Mouse (Mus musculus): Measurements from ENCODE around the gene C1s1. TPM values are rescaled to one million over a fixed set of nuclear protein-coding genes. Genes with fewer than 3 reads are reported as not detected.
"Not testable (repeated sequence)": the region's sequence is repeated elsewhere in the genome, so short reads cannot be mapped to it uniquely, and the experiment has no call there.

C1s1 gene
- polyA plus RNA-seq, 1 experiment = 3.9 TPM

- no peaks in the 10 kb centered on the region for H3K4me1 ChIP-seq (ENCODE audit: control insufficient read depth, insufficient read depth, low read length)
- no peak within 1 kb of the TSS for H3K27ac ChIP-seq (ENCODE audit: insufficient read depth, low read length)
- H3K36me3 ChIP-seq (ENCODE audit: control insufficient read depth, insufficient read depth, low read length, poor library complexity, severe bottlenecking) = no peaks in the 10 kb centered on the region
- H3K9me3 ChIP-seq (replicated peaks; ENCODE audit: control insufficient read depth, insufficient read depth, low read length, poor library complexity, severe bottlenecking) = no peaks in the 10 kb centered on the region
- TF ChIP-seq CTCF (IDR thresholded peaks at IDR 0.05; ENCODE audit: low read depth, low read length) (peak; percentile 38), EP300 (IDR thresholded peaks at IDR 0.05; ENCODE audit: insufficient read depth, low read depth, low read length) (no peak), POLR2A (IDR thresholded peaks at IDR 0.05; ENCODE audit: insufficient read depth, low read length) (no peak)
- no peak within 1 kb of the TSS for H3K9ac ChIP-seq (ENCODE audit: low read depth, poor library complexity, severe bottlenecking)
- no peaks in the 10 kb centered on the region for H3K27me3 ChIP-seq (ENCODE audit: control insufficient read depth, insufficient read depth, low read length, poor library complexity, severe bottlenecking)
- H3K4me3 ChIP-seq (ENCODE audit: low read depth, low read length) = no peak within 1 kb of the TSS
Observed at GRCm38 (mm10) chr6:124512355-124512836, 29.8 kb downstream of the C1s1 start, which contains the start of gene C1ra. C1ra (plus strand) TSS chr6:124512405.

GRCm38 (mm10) chr6:124511936-124512335 lies 30.2 kb downstream of the C1s1 start:
- H3K27me3 ChIP-seq (ENCODE audit: control insufficient read depth, insufficient read depth, low read length, poor library complexity, severe bottlenecking) = no peaks in the 10 kb centered on the region
- no peak overlapping the region for H3K9ac ChIP-seq (ENCODE audit: low read depth, poor library complexity, severe bottlenecking)
- no peaks in the 10 kb centered on the region for H3K4me1 ChIP-seq (ENCODE audit: control insufficient read depth, insufficient read depth, low read length)
- no peak overlapping the region for H3K27ac ChIP-seq (ENCODE audit: insufficient read depth, low read length)
- TF ChIP-seq POLR2A (IDR thresholded peaks at IDR 0.05; ENCODE audit: insufficient read depth, low read length) (no peak), CTCF (IDR thresholded peaks at IDR 0.05; ENCODE audit: low read depth, low read length) (no peak), EP300 (IDR thresholded peaks at IDR 0.05; ENCODE audit: insufficient read depth, low read depth, low read length) (no peak)
- H3K9me3 ChIP-seq (replicated peaks; ENCODE audit: control insufficient read depth, insufficient read depth, low read length, poor library complexity, severe bottlenecking) = no peaks in the 10 kb centered on the region
- H3K4me3 ChIP-seq (ENCODE audit: low read depth, low read length) = no peak overlapping the region
- H3K36me3 ChIP-seq (ENCODE audit: control insufficient read depth, insufficient read depth, low read length, poor library complexity, severe bottlenecking) = no peaks in the 10 kb centered on the region

- not testable (repeated sequence) for H3K4me1 ChIP-seq (ENCODE audit: control insufficient read depth, insufficient read depth, low read length); H3K4me3 ChIP-seq (ENCODE audit: low read depth, low read length); H3K27me3 ChIP-seq (ENCODE audit: control insufficient read depth, insufficient read depth, low read length, poor library complexity, severe bottlenecking); H3K9ac ChIP-seq (ENCODE audit: low read depth, poor library complexity, severe bottlenecking); H3K27ac ChIP-seq (ENCODE audit: insufficient read depth, low read length); H3K9me3 ChIP-seq (replicated peaks; ENCODE audit: control insufficient read depth, insufficient read depth, low read length, poor library complexity, severe bottlenecking); H3K36me3 ChIP-seq (ENCODE audit: control insufficient read depth, insufficient read depth, low read length, poor library complexity, severe bottlenecking)
Observed at GRCm38 (mm10) chr6:124509192-124509591, 33.0 kb downstream of the C1s1 start.

DNA sequence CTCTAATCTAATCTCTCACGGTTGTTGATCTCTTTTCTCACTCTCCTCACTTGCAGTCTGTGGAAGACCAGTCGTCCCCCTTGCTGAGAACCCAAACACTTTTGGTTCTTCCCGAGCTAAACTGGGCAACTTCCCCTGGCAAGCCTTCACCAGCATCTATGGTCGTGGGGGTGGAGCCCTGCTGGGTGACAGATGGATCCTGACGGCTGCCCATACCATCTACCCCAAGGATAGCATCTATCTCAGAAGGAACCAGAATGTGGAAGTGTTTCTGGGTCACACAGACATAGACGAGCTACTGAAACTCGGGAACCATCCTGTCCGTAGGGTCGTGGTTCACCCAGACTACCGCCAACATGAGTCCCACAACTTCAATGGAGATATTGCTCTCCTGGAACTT lies 33.9 kb downstream of the C1s1 start:
- H3K27ac ChIP-seq (ENCODE audit: insufficient read depth, low read length) = no peak overlapping the region
- H3K9ac ChIP-seq (ENCODE audit: low read depth, poor library complexity, severe bottlenecking) = no peak overlapping the region
- TF ChIP-seq CTCF (IDR thresholded peaks at IDR 0.05; ENCODE audit: low read depth, low read length) (no peak), POLR2A (IDR thresholded peaks at IDR 0.05; ENCODE audit: insufficient read depth, low read length) (no peak), EP300 (IDR thresholded peaks at IDR 0.05; ENCODE audit: insufficient read depth, low read depth, low read length) (no peak)
- H3K27me3 ChIP-seq (ENCODE audit: control insufficient read depth, insufficient read depth, low read length, poor library complexity, severe bottlenecking) = no peaks in the 10 kb centered on the region
- H3K9me3 ChIP-seq (replicated peaks; ENCODE audit: control insufficient read depth, insufficient read depth, low read length, poor library complexity, severe bottlenecking) = no peaks in the 10 kb centered on the region
- no peak overlapping the region for H3K4me3 ChIP-seq (ENCODE audit: low read depth, low read length)
- no peaks in the 10 kb centered on the region for H3K4me1 ChIP-seq (ENCODE audit: control insufficient read depth, insufficient read depth, low read length)
- H3K36me3 ChIP-seq (ENCODE audit: control insufficient read depth, insufficient read depth, low read length, poor library complexity, severe bottlenecking) = no peaks in the 10 kb centered on the region

DNA sequence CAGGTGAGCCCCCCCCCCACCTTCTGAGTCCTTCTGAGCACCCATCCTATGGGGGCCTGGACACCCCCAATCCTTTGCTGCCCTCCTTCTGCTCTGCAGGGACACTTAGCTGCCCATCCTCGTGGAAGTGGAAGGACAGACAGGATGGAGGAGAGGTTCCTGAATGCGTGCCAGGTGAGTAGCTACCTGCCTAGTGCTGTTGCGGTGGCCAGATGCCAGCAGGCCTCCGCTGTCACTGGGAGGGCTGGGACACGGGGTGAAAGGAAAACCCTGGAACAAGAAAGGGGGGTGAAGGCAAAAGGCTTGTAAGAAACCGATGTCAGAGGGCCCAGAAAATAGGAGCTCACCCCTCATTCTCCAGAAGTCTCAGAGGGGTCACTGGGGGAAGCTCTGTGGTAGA lies 35.2 kb downstream of the C1s1 start:
- Histone ChIP-seq H3K4me3 (ENCODE audit: low read depth, low read length) (no peak overlapping the region), H3K27me3 (ENCODE audit: control insufficient read depth, insufficient read depth, low read length, poor library complexity, severe bottlenecking) (no peaks in the 10 kb centered on the region), H3K9ac (ENCODE audit: low read depth, poor library complexity, severe bottlenecking) (no peak overlapping the region), H3K36me3 (ENCODE audit: control insufficient read depth, insufficient read depth, low read length, poor library complexity, severe bottlenecking) (no peaks in the 10 kb centered on the region), H3K9me3 (replicated peaks; ENCODE audit: control insufficient read depth, insufficient read depth, low read length, poor library complexity, severe bottlenecking) (no peaks in the 10 kb centered on the region), H3K4me1 (ENCODE audit: control insufficient read depth, insufficient read depth, low read length) (no peaks in the 10 kb centered on the region), H3K27ac (ENCODE audit: insufficient read depth, low read length) (no peak overlapping the region)
- TF ChIP-seq EP300 (IDR thresholded peaks at IDR 0.05; ENCODE audit: insufficient read depth, low read depth, low read length) = no peak
- TF ChIP-seq POLR2A (IDR thresholded peaks at IDR 0.05; ENCODE audit: insufficient read depth, low read length) = no peak
- TF ChIP-seq CTCF (IDR thresholded peaks at IDR 0.05; ENCODE audit: low read depth, low read length) = no peak

DNA sequence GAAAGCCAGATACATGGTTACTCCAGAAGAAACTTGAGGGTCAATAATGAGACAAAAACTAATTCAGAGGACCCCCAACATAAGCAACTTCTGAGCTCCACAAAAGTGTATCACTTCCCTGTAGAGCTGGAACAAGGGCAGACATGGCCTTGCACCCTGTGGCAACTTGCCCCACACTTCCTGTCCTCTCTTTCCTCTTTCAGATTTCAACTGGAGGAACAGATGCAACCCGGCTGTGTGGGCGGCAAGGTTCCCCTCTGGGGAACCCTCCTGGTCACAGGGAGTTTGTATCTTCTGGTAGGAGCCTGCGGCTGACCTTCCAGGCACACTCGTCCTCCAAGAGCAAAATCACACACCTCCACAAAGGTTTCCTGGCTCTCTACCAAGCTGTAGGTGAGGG lies 37.1 kb downstream of the C1s1 start:
- H3K9me3 ChIP-seq (replicated peaks; ENCODE audit: control insufficient read depth, insufficient read depth, low read length, poor library complexity, severe bottlenecking) = no peaks in the 10 kb centered on the region
- H3K4me1 ChIP-seq (ENCODE audit: control insufficient read depth, insufficient read depth, low read length) = no peaks in the 10 kb centered on the region
- TF ChIP-seq EP300 (IDR thresholded peaks at IDR 0.05; ENCODE audit: insufficient read depth, low read depth, low read length) (no peak), POLR2A (IDR thresholded peaks at IDR 0.05; ENCODE audit: insufficient read depth, low read length) (no peak), CTCF (IDR thresholded peaks at IDR 0.05; ENCODE audit: low read depth, low read length) (no peak)
- H3K4me3 ChIP-seq (ENCODE audit: low read depth, low read length) = no peak overlapping the region
- H3K36me3 ChIP-seq (ENCODE audit: control insufficient read depth, insufficient read depth, low read length, poor library complexity, severe bottlenecking) = no peaks in the 10 kb centered on the region
- no peak overlapping the region for H3K9ac ChIP-seq (ENCODE audit: low read depth, poor library complexity, severe bottlenecking)
- no peak overlapping the region for H3K27ac ChIP-seq (ENCODE audit: insufficient read depth, low read length)
- no peaks in the 10 kb centered on the region for H3K27me3 ChIP-seq (ENCODE audit: control insufficient read depth, insufficient read depth, low read length, poor library complexity, severe bottlenecking)
